Mouse (Mus musculus) urinary bladder, postnatal 36 days (tissue): Measurements from ENCODE around the gene Xpr1.
A peak's percentile ranks its signal among the peaks of the same experiment; 100 is the strongest.

Experiments
- DNase-seq, 2 experiments: peaks; one replicate each; pipeline ENCODE4 v3.0.0; 2022; ENCODE audit warnings: low spot score in 2 of 2, mixed read lengths in 1 of 2

Gene Xpr1

DNA sequence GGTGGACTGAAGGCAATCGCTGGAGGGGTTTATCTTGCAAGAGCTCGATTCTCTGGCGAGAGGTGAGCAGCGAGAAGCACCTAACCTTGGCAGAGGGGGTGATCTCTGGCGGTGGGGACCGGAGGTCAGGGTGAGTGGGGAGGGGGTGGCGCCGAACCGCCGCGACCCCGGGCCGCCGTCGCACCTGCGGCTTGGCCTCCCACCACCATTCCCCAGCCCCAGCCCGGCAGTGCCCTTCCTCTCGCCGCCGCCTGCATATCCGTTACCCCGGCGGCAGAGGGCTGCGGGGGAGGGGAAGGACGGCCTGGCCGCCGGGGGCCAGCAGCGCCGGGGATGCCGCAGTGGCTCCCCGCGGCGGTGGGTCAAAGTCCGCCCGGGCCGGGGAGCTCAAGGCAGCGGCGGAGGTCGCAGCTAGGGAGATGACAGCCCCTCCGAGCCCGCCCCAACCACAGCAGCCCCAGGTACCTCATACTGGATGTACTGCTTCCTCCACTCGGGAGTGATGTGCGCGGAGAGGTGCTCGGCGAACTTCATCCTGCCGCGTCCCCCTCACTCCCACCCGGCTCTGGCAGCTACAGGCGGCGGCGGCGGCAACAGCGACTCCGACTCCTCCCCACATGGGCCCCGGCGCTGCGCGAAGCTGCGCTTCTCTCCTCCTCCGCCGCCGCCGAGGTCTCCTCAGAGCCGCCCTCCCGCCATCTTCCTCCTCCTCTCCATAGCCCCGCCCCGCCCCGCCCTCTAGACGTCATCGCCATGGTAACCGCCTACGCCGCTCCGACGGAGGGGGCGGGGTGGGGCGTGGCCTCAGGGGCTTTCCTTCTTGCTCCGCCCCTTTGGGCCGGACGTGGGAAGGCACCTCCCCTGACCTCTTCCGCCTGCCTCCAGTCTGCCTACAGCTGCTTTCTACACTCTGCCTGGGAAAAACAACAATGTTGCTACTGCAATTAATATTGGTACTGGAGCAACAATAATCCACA, at the start of gene Xpr1:
Gene Xpr1 (minus strand): TSS at position 715 of the 977 bp plus-strand sequence.
- peak; percentile 88 to 93 for DNase-seq

GRCm38 (mm10) chr1:155463442-155463841, 46.2 kb upstream of the Xpr1 start:
- DNase-seq, result no peak

GRCm38 (mm10) chr1:155462582-155462981, 45.4 kb upstream of the Xpr1 start:
- no peak for DNase-seq

DNA sequence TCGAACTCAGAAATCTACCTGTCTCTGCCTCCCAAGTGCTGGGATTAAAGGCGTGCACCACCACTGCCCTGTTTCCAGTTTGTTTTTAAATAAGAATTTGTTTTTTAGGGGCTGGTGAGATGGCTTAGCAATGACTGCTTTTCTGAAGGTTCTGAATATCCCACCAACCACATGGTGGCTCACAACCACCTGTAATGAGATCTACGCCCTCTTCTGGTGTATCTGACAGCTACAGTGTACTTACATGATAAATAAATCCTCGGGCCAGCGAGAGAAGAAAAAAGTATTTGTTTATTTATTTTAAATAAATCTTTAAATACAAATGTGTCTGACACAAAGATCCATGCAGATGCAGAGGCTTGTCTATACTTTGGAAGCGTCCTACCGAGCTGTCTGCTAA, 40.3 kb upstream of the Xpr1 start:
- DNase-seq, result no peak

DNA sequence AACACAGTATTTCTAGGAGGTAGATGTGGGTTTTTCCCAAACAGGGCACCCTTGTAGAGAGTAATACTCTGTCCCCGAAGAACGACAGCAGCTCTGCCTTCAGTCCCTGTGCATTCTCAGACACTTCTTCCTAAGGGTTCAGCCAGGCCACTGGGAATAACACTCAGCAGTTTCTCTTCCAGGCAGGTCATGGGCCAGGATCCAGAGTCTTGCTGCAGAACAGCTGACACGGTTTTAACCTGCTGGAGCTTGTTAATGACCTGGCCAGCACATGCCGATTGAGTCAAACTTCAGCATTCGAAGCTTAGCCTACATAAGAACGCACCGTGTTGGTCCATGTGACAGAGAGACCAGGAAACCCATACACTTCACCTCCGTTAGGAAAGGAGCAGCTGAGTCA, 36.0 kb upstream of the Xpr1 start:
- DNase-seq, result peak; percentile 5 to 44

- DNase-seq, result no peak
Measured at GRCm38 (mm10) chr1:155448932-155449331, 31.7 kb upstream of the Xpr1 start.

DNA sequence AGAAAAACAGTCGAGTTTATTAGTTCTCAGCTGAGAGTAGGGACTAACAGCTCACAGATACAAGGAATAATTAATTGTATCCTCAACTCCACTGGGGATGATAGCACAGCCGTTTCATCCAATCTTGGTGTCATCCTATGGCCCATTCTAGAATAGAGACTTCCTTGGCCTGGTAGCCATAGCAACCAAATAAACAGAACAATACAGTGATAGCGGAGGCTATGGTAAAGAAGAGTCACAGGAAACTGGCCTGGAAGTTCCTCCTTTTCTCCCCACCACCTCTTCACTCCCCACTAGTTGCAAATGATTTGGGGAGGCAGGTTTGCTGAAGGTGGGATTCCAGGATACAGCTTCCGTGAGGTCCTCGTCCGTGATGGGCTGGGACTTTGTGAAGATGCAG, 30.1 kb upstream of the Xpr1 start:
- no peak for DNase-seq

DNA sequence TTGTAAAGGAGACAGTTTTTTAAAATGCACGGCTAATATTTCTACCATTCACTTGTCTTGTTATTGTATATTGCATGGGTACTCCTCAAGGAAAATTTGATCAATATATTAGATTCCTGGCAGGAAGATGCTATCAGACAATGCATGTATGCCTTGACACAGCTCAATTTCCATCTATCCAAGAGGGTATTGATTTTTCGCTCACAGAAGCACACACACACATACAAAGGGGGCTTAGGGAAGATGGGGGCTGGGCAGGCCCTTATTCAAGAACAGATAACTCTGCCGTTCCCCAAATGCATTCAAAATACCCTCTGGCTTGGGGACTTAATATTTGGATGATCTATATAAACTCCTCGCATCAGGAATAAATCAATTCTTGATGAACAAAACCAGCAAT, 25.9 kb upstream of the Xpr1 start:
- no peak for DNase-seq

- DNase-seq, result no peak
Measured at GRCm38 (mm10) chr1:155442521-155443001, 25.3 kb upstream of the Xpr1 start.

GRCm38 (mm10) chr1:155439551-155439950, 22.3 kb upstream of the Xpr1 start:
- no peak for DNase-seq

DNA sequence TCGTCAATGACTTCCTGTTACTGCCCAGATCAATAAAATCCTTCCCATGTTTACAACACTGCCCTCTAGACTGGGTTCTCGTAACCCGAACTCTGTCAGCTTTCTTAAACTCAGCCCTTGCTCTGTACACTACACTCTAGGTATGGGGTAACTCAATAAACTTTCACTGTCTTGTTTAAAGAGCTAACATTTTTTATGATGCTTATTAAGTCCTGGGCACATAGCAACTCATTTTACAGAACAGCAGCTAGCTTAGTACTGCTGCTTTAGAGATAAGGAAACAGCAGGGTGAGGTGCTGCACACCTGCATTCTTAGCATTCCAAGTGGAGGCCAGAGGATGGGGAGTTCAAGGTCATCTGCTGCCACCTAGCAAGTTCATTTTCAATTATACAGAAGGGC, 21.3 kb upstream of the Xpr1 start:
- DNase-seq, result no peak

DNA sequence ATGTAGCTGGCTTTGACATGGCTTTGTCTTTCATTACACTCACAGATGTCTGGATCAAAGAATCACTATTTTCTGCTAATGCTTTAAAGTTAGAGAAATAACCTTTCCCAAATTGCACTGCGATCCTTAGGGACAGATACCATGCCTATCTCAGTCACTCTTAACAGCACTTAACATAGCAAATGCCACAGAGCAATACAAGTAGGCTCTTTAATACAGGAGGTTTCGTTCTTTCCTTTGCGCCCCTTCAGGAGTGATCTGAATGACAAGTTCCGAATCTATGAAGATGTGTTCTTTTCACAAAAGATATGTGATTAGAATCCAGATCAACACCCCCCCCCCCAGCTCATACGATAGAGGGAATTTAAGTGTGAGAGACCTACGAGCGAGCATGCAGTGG, 12.1 kb upstream of the Xpr1 start:
- DNase-seq, result no peak

- DNase-seq, result no peak
Measured at GRCm38 (mm10) chr1:155427126-155427865, 10.1 kb upstream of the Xpr1 start.

GRCm38 (mm10) chr1:155425743-155426315, 8.6 kb upstream of the Xpr1 start:
- DNase-seq, result no peak

DNA sequence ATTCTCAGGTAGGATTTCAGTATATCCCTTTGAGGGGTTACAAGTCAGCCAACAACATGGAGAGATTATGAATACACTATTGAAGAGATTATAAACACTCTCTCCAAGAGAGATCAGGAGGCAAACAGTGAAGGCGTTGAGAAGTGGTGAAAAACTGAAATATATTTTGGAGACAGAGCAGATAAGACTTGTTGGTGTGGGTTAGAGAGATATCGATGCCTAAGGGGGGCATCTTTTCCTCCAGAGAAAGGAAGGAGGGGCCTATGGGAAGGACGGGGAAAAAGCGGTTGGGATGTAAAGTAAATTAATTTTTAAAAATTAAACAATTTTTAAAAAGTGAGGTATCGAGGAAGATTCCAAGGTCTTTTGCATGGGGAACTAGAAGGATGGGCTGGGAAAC, 8.1 kb upstream of the Xpr1 start:
- no peak for DNase-seq

GRCm38 (mm10) chr1:155423801-155424200, 6.6 kb upstream of the Xpr1 start:
- DNase-seq, result no peak

- no peak for DNase-seq
Measured at GRCm38 (mm10) chr1:155422022-155422421, 4.8 kb upstream of the Xpr1 start.

GRCm38 (mm10) chr1:155416147-155416700, 991 bp downstream of the Xpr1 start:
- no peak for DNase-seq

GRCm38 (mm10) chr1:155415421-155415820, 1.8 kb downstream of the Xpr1 start:
- no peak for DNase-seq

- peak; percentile 23 to 32 for DNase-seq
Measured at GRCm38 (mm10) chr1:155412705-155413104, 4.5 kb downstream of the Xpr1 start.

DNA sequence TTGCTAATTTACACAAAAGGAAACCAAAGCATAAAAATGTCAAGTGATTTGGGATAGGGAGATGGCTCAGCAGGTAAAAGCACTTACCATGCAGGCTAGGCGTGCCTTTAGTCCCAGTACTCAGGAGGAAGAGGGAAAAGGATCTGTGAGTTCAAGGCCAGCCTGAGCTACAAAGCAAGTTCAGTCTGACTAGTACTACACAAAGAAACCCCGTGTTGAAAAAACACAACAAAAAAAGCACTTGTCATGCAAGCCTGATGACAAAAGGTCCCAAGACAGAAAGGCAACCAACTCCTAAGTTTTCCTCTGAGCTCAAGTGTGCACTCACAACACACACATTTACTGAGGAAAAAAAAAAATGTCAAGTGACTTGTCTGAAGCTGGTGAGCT, 8.6 kb downstream of the Xpr1 start:
- DNase-seq, result no peak
